Mouse (Mus musculus): ENCODE measurements at regions not wholly inside any gene's neighbourhood (a gene's known extent, or its start where the extent isn't known, plus 50 kb on each side); places are given as distances from the start of the nearest gene placed in this dataset.
A peak's percentile ranks its signal among the peaks of the same experiment; 100 is the strongest.

DNA sequence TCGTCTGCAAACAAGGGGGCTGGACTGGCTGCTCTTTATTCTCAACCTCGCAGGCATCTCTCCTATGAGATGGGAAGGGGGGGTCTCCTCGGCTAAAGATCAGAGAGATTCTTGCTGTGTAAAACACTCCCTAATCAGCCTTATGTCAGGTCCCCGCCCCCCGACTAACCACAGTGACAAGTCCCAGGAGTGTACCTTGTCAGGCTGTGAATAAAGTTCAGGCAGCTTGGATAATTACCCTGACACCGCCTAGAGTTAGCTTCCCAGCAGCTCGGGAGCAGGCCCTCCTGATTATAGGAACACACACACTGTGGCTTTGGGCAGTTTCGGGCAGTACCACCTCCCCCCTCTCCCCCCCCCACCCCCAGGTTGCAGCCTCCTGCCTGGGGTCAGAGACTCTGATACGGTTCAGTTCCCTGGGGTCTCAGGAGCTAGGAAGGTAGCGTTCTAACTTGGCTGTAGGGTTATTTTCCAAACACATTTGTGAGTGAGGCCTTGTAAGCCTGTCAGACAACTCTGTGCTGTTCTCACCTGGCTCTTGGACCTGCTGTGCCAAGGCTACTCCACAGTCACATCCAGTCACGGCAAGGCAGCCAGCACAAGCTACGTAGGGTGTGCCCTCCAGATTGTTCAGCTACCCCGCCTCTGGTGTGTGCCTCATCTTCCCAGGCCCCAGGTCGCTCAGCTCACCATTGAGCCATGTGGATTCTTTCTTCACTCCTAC lies 461.0 kb upstream of the Zmiz1 start:
- no peak for DNase-seq (ENCODE audit: low spot score in 2 of 2)

GRCm38 (mm10) chr14:24999008-24999572 lies 459.9 kb upstream of the Zmiz1 start:
- DNase-seq (ENCODE audit: low spot score in 2 of 2): no peak

DNA sequence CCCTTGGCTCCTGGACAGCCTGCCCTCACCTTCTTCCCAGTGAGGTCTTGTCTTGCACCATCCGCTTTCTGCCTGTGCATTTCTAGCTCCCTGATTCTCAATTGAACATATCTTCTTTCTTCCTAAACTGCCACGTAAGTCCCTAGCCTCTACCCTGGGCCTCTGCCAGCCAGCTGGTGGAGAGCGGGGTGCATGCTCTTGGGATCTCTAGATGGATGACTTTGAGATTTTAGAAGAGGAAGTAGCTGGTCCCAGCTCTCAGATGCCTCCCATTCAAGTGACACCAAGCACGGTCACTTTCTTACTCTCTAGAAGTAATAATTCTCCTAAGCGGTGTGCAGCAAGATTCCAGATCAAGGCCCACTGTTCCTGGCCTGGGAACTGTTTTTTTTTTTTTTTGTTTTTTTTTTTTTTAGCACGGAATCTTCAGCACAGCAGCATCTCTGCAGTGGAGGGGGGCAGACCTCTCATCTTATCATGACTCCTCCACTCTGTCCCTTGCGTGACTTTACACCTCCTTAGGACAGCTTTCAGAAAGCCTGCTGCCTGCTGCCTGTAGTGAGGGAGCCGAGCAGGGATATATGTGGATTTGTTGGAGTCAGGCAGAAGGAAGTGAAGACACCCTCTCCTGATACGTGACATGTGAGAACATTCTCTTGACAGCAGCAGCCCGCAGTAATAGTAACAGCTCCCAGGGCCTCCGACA lies 453.6 kb upstream of the Zmiz1 start:
- DNase-seq (ENCODE audit: low spot score in 2 of 2): no peak

DNA sequence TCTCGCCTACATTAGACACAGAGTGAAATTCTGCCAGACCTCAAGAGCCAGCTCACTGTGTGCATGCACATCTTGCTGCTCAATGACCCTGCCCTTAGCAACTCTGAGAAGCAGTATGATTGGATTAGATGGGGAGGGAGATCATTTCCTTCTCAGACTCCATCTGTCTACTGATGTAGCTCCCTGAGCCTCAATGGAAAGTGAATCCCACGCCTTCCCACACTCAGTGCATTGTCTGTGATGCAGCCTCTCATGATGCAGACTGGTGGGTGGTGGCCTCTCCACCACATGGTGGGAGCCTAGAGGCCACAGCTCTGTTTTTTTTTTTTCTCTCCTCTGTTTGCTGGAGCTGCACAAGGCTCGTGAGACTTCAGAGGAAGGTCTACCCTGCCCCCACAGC lies 447.1 kb upstream of the Zmiz1 start:
- DNase-seq (ENCODE audit: low spot score in 2 of 2): no peak

DNA sequence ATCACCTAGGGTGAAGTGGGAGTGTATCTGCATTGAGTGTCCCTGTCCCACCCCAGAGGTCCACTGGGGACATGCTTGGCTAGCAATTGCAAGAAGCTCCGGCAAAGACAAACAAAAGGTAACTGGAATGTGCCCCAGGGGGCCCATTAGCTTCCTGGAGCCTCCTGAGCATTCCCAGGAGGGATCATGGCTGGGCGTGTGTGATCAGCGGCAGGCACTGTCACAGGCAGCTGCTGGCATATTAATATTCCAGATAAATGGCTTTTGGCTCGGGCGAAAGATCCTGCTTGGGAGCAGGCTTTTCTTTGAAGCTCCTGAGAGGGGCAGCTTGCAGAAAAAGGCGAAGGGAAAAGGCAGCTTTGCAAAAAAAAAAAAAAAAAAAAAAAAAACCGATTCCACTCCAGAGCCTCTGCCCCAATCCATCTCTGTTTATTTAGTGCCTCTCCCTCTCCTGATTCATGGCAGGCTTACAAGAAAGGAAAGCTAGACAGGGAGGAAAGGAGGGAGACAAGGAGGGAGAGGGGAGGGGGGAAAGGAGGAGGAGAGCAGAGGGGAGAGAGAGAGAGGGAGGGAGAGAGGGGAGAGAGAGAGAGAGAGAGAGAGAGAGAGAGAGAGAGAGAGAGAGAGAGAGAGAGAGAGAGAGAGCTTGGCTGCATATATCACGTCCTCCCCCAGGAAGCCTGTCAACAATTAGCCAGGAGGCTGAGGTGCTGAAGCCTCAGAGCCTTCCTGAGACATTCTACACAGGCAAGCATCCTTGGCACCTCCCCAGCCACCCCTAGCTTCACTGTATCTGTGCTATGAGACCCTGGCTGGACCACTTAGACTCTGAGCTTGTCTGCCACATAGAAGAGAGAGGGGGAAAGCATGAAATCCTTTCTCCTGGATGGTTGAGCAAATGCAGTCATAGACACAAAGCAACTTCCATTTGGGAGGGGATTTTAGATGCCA lies 443.4 kb upstream of the Zmiz1 start:
- DNase-seq (ENCODE audit: low spot score in 2 of 2): no peak

DNA sequence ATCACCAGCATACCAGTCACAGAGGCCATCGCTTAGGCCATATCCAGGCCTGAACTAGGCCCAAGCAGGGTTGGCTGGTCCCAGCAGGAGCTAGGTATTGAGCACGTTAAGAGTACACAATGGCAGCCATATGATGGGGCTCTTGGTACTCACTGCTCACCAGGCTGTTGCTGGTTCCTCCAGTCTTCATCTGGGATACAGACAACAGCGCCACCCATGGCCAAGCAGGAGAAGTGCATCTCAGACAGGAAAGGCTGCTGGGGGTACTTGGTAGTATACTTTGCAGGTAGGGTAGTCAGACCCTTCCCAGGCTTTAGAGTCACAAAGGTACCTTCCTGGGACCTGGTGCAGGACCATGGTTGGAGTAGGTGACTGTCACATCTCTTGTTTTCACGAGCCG lies 441.1 kb upstream of the Zmiz1 start:
- DNase-seq (ENCODE audit: low spot score in 2 of 2): no peak

DNA sequence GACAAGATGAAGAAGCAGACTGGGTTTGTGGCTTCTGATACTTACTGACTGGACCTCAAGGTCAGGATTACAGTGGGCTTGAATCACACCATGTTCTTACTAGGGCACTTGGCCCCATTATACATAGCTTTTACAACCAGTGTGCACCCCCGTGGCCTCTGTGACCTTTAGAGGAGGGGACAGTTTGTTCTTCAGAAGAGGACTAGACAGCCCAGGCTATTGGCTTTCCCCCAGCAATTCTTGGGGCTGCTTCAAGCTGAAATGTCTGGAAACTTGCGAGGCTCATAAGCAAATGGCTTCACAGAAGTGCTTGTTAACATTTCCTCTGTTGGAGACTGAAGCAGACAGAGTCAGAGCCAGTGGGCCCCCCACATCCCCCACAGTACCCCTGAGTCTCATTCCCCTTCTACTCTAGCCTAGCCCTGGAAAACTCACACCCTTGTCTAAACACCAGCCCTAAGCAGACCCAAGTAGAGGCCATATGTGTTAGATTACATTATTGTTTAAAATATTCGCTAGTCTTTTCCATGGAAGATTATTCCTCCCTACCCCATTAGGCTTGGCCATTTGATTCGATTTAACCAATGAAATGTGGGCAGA lies 439.6 kb upstream of the Zmiz1 start:
- no peak for DNase-seq (ENCODE audit: low spot score in 2 of 2)

DNA sequence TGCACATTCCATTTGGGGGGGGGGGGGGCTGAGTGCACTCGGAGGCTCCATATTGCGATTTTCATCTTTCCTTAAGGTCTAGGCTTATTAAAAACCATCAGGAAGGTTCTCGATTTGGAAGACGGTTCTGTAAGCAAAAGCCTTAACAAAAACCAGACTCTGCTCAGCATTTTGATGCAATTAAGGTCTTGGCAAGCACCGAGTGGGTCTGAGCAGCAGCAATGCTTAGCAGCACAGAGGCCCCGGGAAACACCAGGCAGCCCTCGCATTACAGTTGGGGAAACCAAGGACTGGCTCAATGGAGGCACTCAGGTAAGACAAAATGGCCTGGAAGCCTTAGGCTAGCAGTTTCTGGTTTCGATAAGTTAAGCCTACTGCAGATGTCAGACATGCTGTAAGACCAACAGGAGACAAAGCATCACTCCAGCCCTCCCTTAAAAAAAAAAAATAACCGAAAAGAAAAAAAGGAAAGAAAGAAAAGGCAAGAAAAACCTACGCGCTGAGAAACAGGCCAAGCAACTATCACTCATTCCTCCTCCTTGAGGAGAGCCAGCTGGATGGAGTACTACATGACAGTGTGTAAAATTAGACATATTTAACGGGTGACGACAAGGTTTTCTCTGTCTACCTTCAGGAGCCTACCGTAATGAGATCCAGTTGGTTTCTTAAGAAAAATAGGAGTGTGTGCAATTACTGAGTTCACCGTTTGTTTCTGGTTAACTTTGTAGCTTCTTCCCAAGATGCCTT lies 436.3 kb upstream of the Zmiz1 start:
- DNase-seq (ENCODE audit: low spot score in 2 of 2): no peak

GRCm38 (mm10) chr14:25023270-25023800 lies 435.6 kb upstream of the Zmiz1 start:
- no peak for DNase-seq (ENCODE audit: low spot score in 2 of 2)

GRCm38 (mm10) chr14:25025074-25025473 lies 433.9 kb upstream of the Zmiz1 start:
- no peak for DNase-seq (ENCODE audit: low spot score in 2 of 2)

DNA sequence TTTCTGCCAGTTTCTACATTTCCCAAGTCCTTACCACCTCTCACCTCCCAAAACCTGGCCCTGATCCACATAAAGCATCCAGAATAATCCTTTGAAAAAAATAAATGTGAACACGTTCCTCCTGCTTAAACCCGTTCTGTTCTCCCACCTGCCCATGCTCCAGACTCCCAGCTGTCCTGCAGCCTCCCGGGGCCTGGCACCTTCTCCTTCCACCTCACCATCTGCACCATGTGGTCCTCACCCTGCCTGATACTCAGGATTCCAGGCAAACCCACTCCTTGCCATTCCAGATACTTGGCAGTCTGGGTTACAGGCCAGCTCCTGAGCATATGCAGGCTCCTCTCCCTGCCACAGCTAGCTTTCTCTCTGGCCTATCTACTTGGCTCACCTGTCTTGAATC lies 431.9 kb upstream of the Zmiz1 start:
- no peak for DNase-seq (ENCODE audit: low spot score in 2 of 2)

- no peak for DNase-seq (ENCODE audit: low spot score in 2 of 2)
Observed at GRCm38 (mm10) chr14:25027842-25028241, 431.1 kb upstream of the Zmiz1 start.

DNA sequence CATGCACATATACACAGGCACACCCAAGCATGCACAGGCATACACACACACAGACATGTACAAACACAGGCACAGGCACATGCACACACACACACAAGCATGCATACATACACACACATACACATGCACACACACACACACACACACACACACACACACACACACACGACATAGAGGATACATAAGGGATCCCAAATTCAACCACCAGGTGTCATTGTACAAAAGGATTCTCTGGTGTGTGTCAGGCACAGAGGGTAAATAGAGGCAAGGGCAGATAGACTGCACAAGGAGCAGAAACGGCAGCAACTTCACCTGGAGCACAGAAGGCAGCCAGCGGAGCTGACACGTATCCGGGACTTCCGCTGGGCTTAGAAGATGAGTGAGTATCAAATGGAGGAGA lies 428.1 kb upstream of the Zmiz1 start:
- DNase-seq (ENCODE audit: low spot score in 2 of 2): no peak

- no peak for DNase-seq (ENCODE audit: low spot score in 2 of 2)
Observed at GRCm38 (mm10) chr14:25031756-25032680, 427.0 kb upstream of the Zmiz1 start.

- no peak for DNase-seq (ENCODE audit: low spot score in 2 of 2)
Observed at GRCm38 (mm10) chr14:25032899-25033298, 426.1 kb upstream of the Zmiz1 start.

- DNase-seq (ENCODE audit: low spot score in 2 of 2): no peak
Observed at GRCm38 (mm10) chr14:25042265-25042664, 416.7 kb upstream of the Zmiz1 start.

DNA sequence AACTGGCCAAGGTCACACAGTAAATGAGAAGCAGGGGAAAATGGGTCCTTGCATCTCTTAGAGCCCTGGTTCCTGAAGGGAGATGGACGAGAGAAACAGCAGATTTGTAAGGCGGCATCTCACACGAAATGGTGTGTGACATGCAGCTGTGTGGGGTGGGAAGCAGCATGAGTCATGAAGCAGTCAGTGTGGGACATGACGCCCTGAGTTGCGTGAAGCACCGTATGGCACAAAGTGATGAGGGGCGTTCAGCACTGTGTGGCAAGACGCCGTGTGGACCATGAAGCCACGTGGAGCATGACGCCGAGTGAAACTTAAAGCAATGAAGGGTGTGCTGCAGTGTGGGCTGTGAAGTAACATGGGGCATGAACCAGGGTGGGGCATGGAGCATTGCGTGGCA lies 414.9 kb upstream of the Zmiz1 start:
- DNase-seq (ENCODE audit: low spot score in 2 of 2): peak in 1 of 2 experiments; percentile 34

GRCm38 (mm10) chr14:25044867-25045266 lies 414.1 kb upstream of the Zmiz1 start:
- DNase-seq (ENCODE audit: low spot score in 2 of 2): no peak

- no peak for DNase-seq (ENCODE audit: low spot score in 2 of 2)
Observed at GRCm38 (mm10) chr14:25050674-25051251, 408.2 kb upstream of the Zmiz1 start.

Measured in frontal cortex, postnatal 25 days (tissue).